Mouse (Mus musculus): Measurements from ENCODE around the gene Gstm5. TPM values are rescaled to one million over a fixed set of nuclear protein-coding genes. Genes with fewer than 3 reads are reported as not detected.
"Not testable (repeated sequence)": the region's sequence is repeated elsewhere in the genome, so short reads cannot be mapped to it uniquely, and the experiment has no call there.

Gstm5 gene
- total RNA-seq, 2 experiments from 2014 or later, result 80.6 to 81.3 TPM

- intact Hi-C loops (cut with DNase I), result loop anchor here (5.0 kb wide), 1 partner anchor 277 kb away; the partner anchor contains the start of gene Gnai3
- no peak for DNase-seq
These were observed 25.7 kb upstream of the Gstm5 start for GRCm38 (mm10) chr3:107869925-107870324.

GRCm38 (mm10) chr3:107873335-107874251 is 22.0 kb upstream of the Gstm5 start:
- no peak for DNase-seq
- intact Hi-C loops (cut with DNase I), result no loop called here

GRCm38 (mm10) chr3:107875231-107875630 is 20.4 kb upstream of the Gstm5 start:
- no peak for DNase-seq
- intact Hi-C loops (cut with DNase I), result no loop called here

GRCm38 (mm10) chr3:107877005-107877404 is 18.6 kb upstream of the Gstm5 start, which contains the start of gene Eps8l3:
Eps8l3 (plus strand) TSS chr3:107877229.
- DNase-seq, result no peak
- intact Hi-C loops (cut with DNase I), result no loop called here

- intact Hi-C loops (cut with DNase I), result no loop called here
- DNase-seq, result no peak
These were observed 17.6 kb upstream of the Gstm5 start for GRCm38 (mm10) chr3:107877747-107878736.

- peak; percentile 85 for DNase-seq
- intact Hi-C loops (cut with DNase I), result no loop called here
These were observed 7.7 kb upstream of the Gstm5 start for GRCm38 (mm10) chr3:107887674-107888495.

- DNase-seq; intact Hi-C loops (cut with DNase I): not testable (repeated sequence)
These were observed 6.4 kb upstream of the Gstm5 start for GRCm38 (mm10) chr3:107889236-107889635.

GRCm38 (mm10) chr3:107895194-107895719 is 364 bp upstream of the Gstm5 start:
- no peak for DNase-seq
- intact Hi-C loops (cut with DNase I), result no loop called here

GRCm38 (mm10) chr3:107898691-107899090 is 3.1 kb downstream of the Gstm5 start:
- intact Hi-C loops (cut with DNase I), result no loop called here
- no peak for DNase-seq

GRCm38 (mm10) chr3:107900955-107901673 is 5.5 kb downstream of the Gstm5 start:
- DNase-seq, result no peak
- intact Hi-C loops (cut with DNase I), result no loop called here

GRCm38 (mm10) chr3:107905942-107906341 is 10.3 kb downstream of the Gstm5 start:
- intact Hi-C loops (cut with DNase I), result no loop called here

GRCm38 (mm10) chr3:107916674-107917073 is 21.1 kb downstream of the Gstm5 start:
- DNase-seq, result no peak
- intact Hi-C loops (cut with DNase I), result no loop called here

More at GRCm38 (mm10) chr3:107905942-107906341, 10.3 kb downstream of the Gstm5 start:
- no peak for DNase-seq

- intact Hi-C loops (cut with DNase I), result no loop called here
- DNase-seq, result no peak
These were observed 21.5 kb downstream of the Gstm5 start for GRCm38 (mm10) chr3:107917097-107917496.

- intact Hi-C loops (cut with DNase I), result loop anchor here (2.0 kb wide), 1 partner anchor 51 kb away; no protein-coding TSS in a partner anchor
- DNase-seq, result peak; percentile 52
These were observed 22.3 kb downstream of the Gstm5 start for GRCm38 (mm10) chr3:107917783-107918408.

GRCm38 (mm10) chr3:107920348-107920747 is 24.7 kb downstream of the Gstm5 start:
- intact Hi-C loops (cut with DNase I), result no loop called here
- DNase-seq, result no peak

GRCm38 (mm10) chr3:107925335-107925734 is 29.7 kb downstream of the Gstm5 start:
- intact Hi-C loops (cut with DNase I), result no loop called here
- DNase-seq, result no peak

GRCm38 (mm10) chr3:107927841-107928240 is 32.2 kb downstream of the Gstm5 start:
- intact Hi-C loops (cut with DNase I), result no loop called here
- no peak for DNase-seq

GRCm38 (mm10) chr3:107928691-107929090 is 33.1 kb downstream of the Gstm5 start:
- no peak for DNase-seq
- intact Hi-C loops (cut with DNase I), result no loop called here

GRCm38 (mm10) chr3:107929243-107929642 is 33.6 kb downstream of the Gstm5 start:
- DNase-seq, result no peak
- intact Hi-C loops (cut with DNase I), result no loop called here

Data from left cerebral cortex, postnatal 4 days (tissue).